Mouse (Mus musculus): ENCODE data around the gene Gm8126. TPM values are rescaled to one million over a fixed set of nuclear protein-coding genes. Genes with fewer than 3 reads are reported as not detected.
A peak's percentile ranks its signal among the peaks of the same experiment; 100 is the strongest.
"Not testable (repeated sequence)": the region's sequence is repeated elsewhere in the genome, so short reads cannot be mapped to it uniquely, and the experiment has no call there.

The Gm8126 gene
- polyA plus RNA-seq (2012; fragmentation: generic; extraction: Trizol), result 0.10 TPM

DNA sequence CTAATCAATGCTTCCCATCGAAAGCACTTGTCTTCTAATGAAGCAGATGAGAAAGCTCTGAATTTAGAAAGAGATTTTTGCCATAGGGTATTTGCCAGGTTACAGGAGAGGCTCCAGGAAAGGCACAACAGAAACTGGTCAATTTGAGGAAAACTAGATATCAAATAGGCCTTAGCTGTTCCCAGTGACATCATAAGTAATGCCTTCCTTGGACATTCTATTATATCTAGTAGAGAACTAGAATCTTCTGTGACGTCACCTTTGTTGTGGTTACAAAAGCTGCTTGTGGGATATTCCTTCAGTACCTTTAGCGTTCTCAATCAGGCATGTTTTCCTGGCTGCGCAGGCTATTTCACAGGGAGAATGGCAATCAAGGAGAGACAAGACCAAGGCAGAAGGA is at the start of gene Gm8126:
Gene Gm8126 (plus strand): TSS at position 301 of the 400 bp plus-strand sequence.
- not testable (repeated sequence) for H3ac ChIP-seq (ENCODE audit: control insufficient read depth, insufficient read length); H3K36me3 ChIP-seq (ENCODE audit: control insufficient read depth, insufficient read depth); H3K4me3 ChIP-seq; H3K79me2 ChIP-seq (ENCODE audit: control insufficient read depth, insufficient read depth); H3K4me2 ChIP-seq (ENCODE audit: low read depth); H3K27me3 ChIP-seq (ENCODE audit: control insufficient read depth, insufficient read depth, insufficient read length)

DNA sequence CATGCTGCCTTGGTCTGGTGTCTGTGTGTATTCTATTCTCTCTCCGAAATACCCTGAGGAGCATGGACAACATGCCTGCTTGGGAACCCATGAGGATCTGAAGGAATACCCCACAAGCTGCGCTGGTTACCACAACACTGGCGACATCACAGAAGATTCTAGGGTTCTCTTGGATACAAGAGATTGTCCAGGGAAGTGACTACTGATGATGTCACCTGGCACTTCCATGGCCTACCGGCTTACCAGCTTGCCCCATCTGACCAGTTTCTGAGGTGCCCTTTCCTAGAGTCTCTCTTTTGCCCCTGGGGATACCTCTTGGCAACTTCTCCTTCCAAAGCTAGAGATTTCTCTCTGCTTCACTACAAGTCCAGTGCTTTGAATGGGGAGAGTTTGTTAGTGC is 23.2 kb upstream of the Gm8126 start, which contains the start of gene Gm8122:
Gene Gm8122 (minus strand): TSS at position 101 of the 400 bp plus-strand sequence.
- not testable (repeated sequence) for H3K4me2 ChIP-seq (ENCODE audit: low read depth); H3K27me3 ChIP-seq (ENCODE audit: control insufficient read depth, insufficient read depth, insufficient read length); H3K36me3 ChIP-seq (ENCODE audit: control insufficient read depth, insufficient read depth); H3ac ChIP-seq (ENCODE audit: control insufficient read depth, insufficient read length); H3K4me3 ChIP-seq; H3K79me2 ChIP-seq (ENCODE audit: control insufficient read depth, insufficient read depth)

- H3K36me3 ChIP-seq (ENCODE audit: control insufficient read depth, insufficient read depth), result not testable (repeated sequence)
These were observed 20.7 kb upstream of the Gm8126 start for GRCm38 (mm10) chr14:43237769-43238168.

DNA sequence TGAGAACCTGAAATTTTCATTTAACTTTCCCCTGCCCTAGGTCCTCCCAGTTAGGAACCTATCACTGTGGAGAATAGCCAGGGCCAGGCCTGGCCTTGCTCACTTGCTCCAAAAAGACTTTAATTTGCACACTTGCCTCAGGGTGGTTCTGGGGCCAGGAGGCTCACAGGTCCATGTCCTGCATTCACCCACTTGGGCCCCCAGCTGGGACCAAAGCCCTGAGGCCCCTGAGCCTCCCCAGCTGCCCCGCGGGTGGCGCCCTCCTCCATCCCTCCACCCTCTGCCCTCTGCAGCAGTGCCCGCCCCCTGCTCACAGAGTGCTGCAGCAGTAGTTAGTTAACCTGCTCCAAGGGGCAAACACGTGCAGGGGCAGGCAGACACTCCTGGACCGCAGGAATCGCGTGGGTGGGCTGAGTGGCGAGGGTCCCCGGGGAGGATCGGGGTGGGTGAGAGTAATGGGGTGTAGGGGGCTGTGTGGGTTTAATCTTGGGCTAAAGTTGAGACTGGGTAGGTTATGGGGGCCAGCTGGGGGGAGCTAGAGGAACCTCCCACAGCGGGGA is 8.8 kb upstream of the Gm8126 start:
- H3K36me3 ChIP-seq (ENCODE audit: control insufficient read depth, insufficient read depth); H3K27me3 ChIP-seq (ENCODE audit: control insufficient read depth, insufficient read depth, insufficient read length); H3K4me3 ChIP-seq; H3K4me2 ChIP-seq (ENCODE audit: low read depth); H3ac ChIP-seq (ENCODE audit: control insufficient read depth, insufficient read length); H3K79me2 ChIP-seq (ENCODE audit: control insufficient read depth, insufficient read depth): not testable (repeated sequence)

More at GRCm38 (mm10) chr14:43237769-43238168, 20.7 kb upstream of the Gm8126 start:
- H3ac ChIP-seq (ENCODE audit: control insufficient read depth, insufficient read length); H3K79me2 ChIP-seq (ENCODE audit: control insufficient read depth, insufficient read depth); H3K4me2 ChIP-seq (ENCODE audit: low read depth); H3K27me3 ChIP-seq (ENCODE audit: control insufficient read depth, insufficient read depth, insufficient read length); H3K4me3 ChIP-seq: not testable (repeated sequence)

- H3K36me3 ChIP-seq (ENCODE audit: control insufficient read depth, insufficient read depth); H3K79me2 ChIP-seq (ENCODE audit: control insufficient read depth, insufficient read depth); H3ac ChIP-seq (ENCODE audit: control insufficient read depth, insufficient read length); H3K4me3 ChIP-seq; H3K27me3 ChIP-seq (ENCODE audit: control insufficient read depth, insufficient read depth, insufficient read length); H3K4me2 ChIP-seq (ENCODE audit: low read depth): not testable (repeated sequence)
These were observed 7.7 kb upstream of the Gm8126 start for GRCm38 (mm10) chr14:43250549-43251253.

GRCm38 (mm10) chr14:43256511-43256910 is 1.9 kb upstream of the Gm8126 start:
- H3K79me2 ChIP-seq (ENCODE audit: control insufficient read depth, insufficient read depth); H3K27me3 ChIP-seq (ENCODE audit: control insufficient read depth, insufficient read depth, insufficient read length); H3K36me3 ChIP-seq (ENCODE audit: control insufficient read depth, insufficient read depth); H3K4me2 ChIP-seq (ENCODE audit: low read depth); H3K4me3 ChIP-seq; H3ac ChIP-seq (ENCODE audit: control insufficient read depth, insufficient read length): not testable (repeated sequence)

- H3K4me2 ChIP-seq (ENCODE audit: low read depth); H3K27me3 ChIP-seq (ENCODE audit: control insufficient read depth, insufficient read depth, insufficient read length); H3K4me3 ChIP-seq; H3ac ChIP-seq (ENCODE audit: control insufficient read depth, insufficient read length); H3K36me3 ChIP-seq (ENCODE audit: control insufficient read depth, insufficient read depth); H3K79me2 ChIP-seq (ENCODE audit: control insufficient read depth, insufficient read depth): not testable (repeated sequence)
These were observed 5.0 kb downstream of the Gm8126 start for GRCm38 (mm10) chr14:43263421-43263820.

- H3K4me2 ChIP-seq (ENCODE audit: low read depth); H3K27me3 ChIP-seq (ENCODE audit: control insufficient read depth, insufficient read depth, insufficient read length); H3K36me3 ChIP-seq (ENCODE audit: control insufficient read depth, insufficient read depth); H3ac ChIP-seq (ENCODE audit: control insufficient read depth, insufficient read length); H3K4me3 ChIP-seq; H3K79me2 ChIP-seq (ENCODE audit: control insufficient read depth, insufficient read depth): not testable (repeated sequence)
These were observed 10.2 kb downstream of the Gm8126 start for GRCm38 (mm10) chr14:43268521-43269084.

GRCm38 (mm10) chr14:43269211-43269610 is 10.8 kb downstream of the Gm8126 start:
- not testable (repeated sequence) for H3K36me3 ChIP-seq (ENCODE audit: control insufficient read depth, insufficient read depth); H3K79me2 ChIP-seq (ENCODE audit: control insufficient read depth, insufficient read depth); H3K4me3 ChIP-seq; H3ac ChIP-seq (ENCODE audit: control insufficient read depth, insufficient read length); H3K27me3 ChIP-seq (ENCODE audit: control insufficient read depth, insufficient read depth, insufficient read length); H3K4me2 ChIP-seq (ENCODE audit: low read depth)

- H3ac ChIP-seq (ENCODE audit: control insufficient read depth, insufficient read length); H3K79me2 ChIP-seq (ENCODE audit: control insufficient read depth, insufficient read depth); H3K4me2 ChIP-seq (ENCODE audit: low read depth); H3K36me3 ChIP-seq (ENCODE audit: control insufficient read depth, insufficient read depth); H3K4me3 ChIP-seq; H3K27me3 ChIP-seq (ENCODE audit: control insufficient read depth, insufficient read depth, insufficient read length): not testable (repeated sequence)
These were observed 14.7 kb downstream of the Gm8126 start for GRCm38 (mm10) chr14:43273161-43273560.

DNA sequence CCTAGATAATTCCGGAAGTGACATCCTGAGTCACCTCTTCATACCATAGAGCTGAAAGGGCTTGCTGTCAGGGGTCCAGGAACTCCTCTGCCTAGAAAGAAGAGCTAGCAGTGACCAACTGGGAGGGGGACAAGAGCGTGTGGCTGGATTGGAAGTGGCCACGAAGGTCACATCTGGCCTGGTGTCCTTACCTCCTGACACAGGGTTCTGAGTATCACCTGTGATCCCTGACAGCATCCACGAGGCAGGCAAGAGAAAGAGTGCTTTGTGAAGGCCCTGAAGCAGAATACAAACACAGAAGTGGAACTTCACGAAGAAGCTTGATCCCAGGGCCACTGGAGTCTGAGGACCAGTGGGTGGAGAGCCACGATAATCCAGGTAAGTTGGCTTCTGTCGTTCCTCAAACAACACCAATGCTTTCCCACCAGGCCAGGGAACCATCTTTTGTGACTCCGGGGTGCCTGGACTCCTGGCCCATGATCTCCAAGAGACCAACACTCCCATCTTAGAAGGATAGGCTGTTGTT is 16.6 kb downstream of the Gm8126 start, which contains the start of gene Gm9732:
Gene Gm9732 (plus strand): TSS at position 51 of the 526 bp plus-strand sequence.
- H3K4me2 ChIP-seq (ENCODE audit: low read depth), result peak within 1 kb of the TSS; percentile 52
- H3K4me3 ChIP-seq, result peak within 1 kb of the TSS; percentile 16
- H3K79me2 ChIP-seq (ENCODE audit: control insufficient read depth, insufficient read depth); H3K27me3 ChIP-seq (ENCODE audit: control insufficient read depth, insufficient read depth, insufficient read length); H3K36me3 ChIP-seq (ENCODE audit: control insufficient read depth, insufficient read depth); H3ac ChIP-seq (ENCODE audit: control insufficient read depth, insufficient read length): not testable (repeated sequence)

- H3K4me2 ChIP-seq (ENCODE audit: low read depth), result peak overlapping the region; percentile 52
- H3ac ChIP-seq (ENCODE audit: control insufficient read depth, insufficient read length); H3K27me3 ChIP-seq (ENCODE audit: control insufficient read depth, insufficient read depth, insufficient read length); H3K36me3 ChIP-seq (ENCODE audit: control insufficient read depth, insufficient read depth); H3K79me2 ChIP-seq (ENCODE audit: control insufficient read depth, insufficient read depth): not testable (repeated sequence)
- peak overlapping the region; percentile 16 for H3K4me3 ChIP-seq
These were observed 17.3 kb downstream of the Gm8126 start for GRCm38 (mm10) chr14:43275752-43276151.

Measured in myocyte (in vitro differentiated cells).